Comparison of ENCODE assay signal across 21 mouse cellular contexts in genomic region chr5:91852330-91852729, GRCm38 (mm10).
DNase-seq lines count a peak whose midpoint lies in the region; ATAC-seq and TF ChIP-seq lines count a peak whose summit lies in the region.
"Had no signal": no experiment of that assay in that cellular context is flagged by ENCODE, and none has a peak within 500 bp of the region (broad histone marks: within the 10 kb centered on the region; RNA-seq: fewer than 3 reads in every experiment).

No protein-coding gene starts in this region.

- TF ChIP-seq EP300 in liver, postnatal 0 days (IDR thresholded peaks at IDR 0.05; ENCODE audit: low read depth), result no peak
- peak; percentile 43 to 50 for TF ChIP-seq EP300 in MEL (IDR thresholded peaks at IDR 0.05; ENCODE audit: low read depth in 1 of 2, low read length in 2 of 2)

- peaks cover 27% of the 10 kb centered on the region for H3K79me2 ChIP-seq in MEL (ENCODE audit: control insufficient read depth, insufficient read depth, low read length, poor library complexity)

- H3K9me3 ChIP-seq in liver, embryonic 13.5 days (replicated peaks), result no peaks in the 10 kb centered on the region
- no peaks in the 10 kb centered on the region for H3K9me3 ChIP-seq in liver, postnatal 0 days (ENCODE audit: low read length)
- H3K9me3 ChIP-seq in MEL (replicated peaks; ENCODE audit: insufficient read depth, low read length), result no peaks in the 10 kb centered on the region
- H3K9me3 ChIP-seq: embryonic facial prominence, embryonic 10.5 days; embryonic facial prominence, embryonic 12.5 days; forebrain, embryonic 13.5 days; forebrain, embryonic 15.5 days had no signal

- peak overlapping the region; percentile 95 for H3K27ac ChIP-seq in liver, embryonic 13.5 days
- no peak overlapping the region for H3K27ac ChIP-seq in liver, postnatal 0 days (ENCODE audit: low read depth)
- peak overlapping the region; percentile 95 for H3K27ac ChIP-seq in MEL (ENCODE audit: control insufficient read depth, low read depth, low read length)
- H3K27ac ChIP-seq: embryonic facial prominence, embryonic 10.5 days; embryonic facial prominence, embryonic 12.5 days; forebrain, embryonic 13.5 days; forebrain, embryonic 15.5 days had no signal

- no peak overlapping the region for H3K9ac ChIP-seq in liver, embryonic 13.5 days
- H3K9ac ChIP-seq in liver, postnatal 0 days (replicated peaks), result no peak overlapping the region
- H3K9ac ChIP-seq in MEL (ENCODE audit: control insufficient read depth, low read depth, low read length, poor library complexity, severe bottlenecking), result peak overlapping the region; percentile 60
- H3K9ac ChIP-seq: embryonic facial prominence, embryonic 12.5 days; forebrain, embryonic 13.5 days; forebrain, embryonic 15.5 days; forebrain, postnatal 0 days had no signal

- no peak for TF ChIP-seq RAD21 in MEL (IDR thresholded peaks at IDR 0.05; ENCODE audit: low read depth, low read length)

- no peak overlapping the region for H3K4me2 ChIP-seq in liver, embryonic 13.5 days
- H3K4me2 ChIP-seq in liver, postnatal 0 days (ENCODE audit: low read depth, low read length), result no peak overlapping the region
- H3K4me2 ChIP-seq: embryonic facial prominence, embryonic 12.5 days; forebrain, embryonic 13.5 days; forebrain, embryonic 15.5 days had no signal

- ATAC-seq in liver, embryonic 13.5 days (ENCODE audit: low read depth), result no peak
- no peak for ATAC-seq in liver, postnatal 0 days
- ATAC-seq: activated CD4-positive, CD25-positive, alpha-beta regulatory T cell, adult 4 months; forebrain, embryonic 13.5 days; forebrain, embryonic 15.5 days; forebrain, postnatal 0 days; Patski had no signal

- H3K4me1 ChIP-seq in liver, embryonic 13.5 days (replicated peaks), result peaks cover 51% of the 10 kb centered on the region
- H3K4me1 ChIP-seq in liver, postnatal 0 days (ENCODE audit: insufficient read depth), result peaks cover 3% of the 10 kb centered on the region; the same call in 1 of the 2 replicates
- peaks cover 5 to 32% of the 10 kb centered on the region in 2 experiments for H3K4me1 ChIP-seq in MEL (ENCODE audit: control insufficient read depth in 1 of 2, insufficient read depth in 2 of 2, low read length in 2 of 2)
- H3K4me1 ChIP-seq: embryonic facial prominence, embryonic 10.5 days; embryonic facial prominence, embryonic 12.5 days; forebrain, embryonic 13.5 days; forebrain, embryonic 15.5 days had no signal

- DNase-seq in heart, adult 11 months, result peak; percentile 18
- no peak for DNase-seq in heart, postnatal 4 days
- DNase-seq in liver, embryonic 13.5 days, result no peak
- no peak for DNase-seq in liver, postnatal 0 days
- DNase-seq in MEL (ENCODE audit: low read depth, low spot score), result peak; percentile 70
- DNase-seq: adrenal gland, adult 8-10 months; adrenal gland, postnatal 14 days; adrenal gland, postnatal 36 days; B cell, adult 2 months; cerebellum, adult 11-12 months; cerebellum, adult 2 months; cerebellum, adult 9-10 months; cerebellum, postnatal 10 days; cerebellum, postnatal 25 days; forebrain, postnatal 0 days had no signal

- H3K36me3 ChIP-seq in liver, embryonic 13.5 days, result no peaks in the 10 kb centered on the region
- no peaks in the 10 kb centered on the region for H3K36me3 ChIP-seq in liver, postnatal 0 days (replicated peaks; ENCODE audit: insufficient read depth, low read length)
- H3K36me3 ChIP-seq in MEL (ENCODE audit: control insufficient read depth in 1 of 2, insufficient read depth in 2 of 2, low read length in 2 of 2), result peaks cover 0 to 47% of the 10 kb centered on the region in 2 experiments; a peak in 3 of 4 replicates
- H3K36me3 ChIP-seq: embryonic facial prominence, embryonic 10.5 days; embryonic facial prominence, embryonic 12.5 days; forebrain, embryonic 15.5 days had no signal

- TF ChIP-seq CTCF in liver, postnatal 0 days (IDR thresholded peaks at IDR 0.05; ENCODE audit: low read depth), result no peak
- TF ChIP-seq CTCF in MEL (IDR thresholded peaks at IDR 0.05 in 2 of 3, conservative IDR thresholded peaks at IDR 0.05 in 1 of 3; ENCODE audit: control insufficient read depth in 1 of 3, insufficient read depth in 1 of 3, low read depth in 2 of 3, low read length in 3 of 3, poor library complexity in 1 of 3, severe bottlenecking in 1 of 3), result no peak

- WGBS in liver, embryonic 13.5 days (ENCODE audit: insufficient replicate concordance), result 43% methylated on average over 4 of the region's 4 CpGs
- WGBS in liver, postnatal 0 days (ENCODE audit: insufficient replicate concordance), result 58% methylated on average over 4 of the region's 4 CpGs

- TF ChIP-seq POLR2A in MEL (IDR thresholded peaks at IDR 0.05; ENCODE audit: control insufficient read depth in 1 of 2, insufficient read depth in 1 of 2, low read depth in 1 of 2, low read length in 2 of 2, poor library complexity in 1 of 2), result no peak

- no peak overlapping the region for H3K4me3 ChIP-seq in liver, embryonic 13.5 days (replicated peaks)
- H3K4me3 ChIP-seq in liver, postnatal 0 days (ENCODE audit: low read depth, low read length), result no peak overlapping the region
- peak overlapping the region; percentile 6 to 20; a peak in 2 of 4 replicates for H3K4me3 ChIP-seq in MEL (ENCODE audit: control insufficient read depth in 1 of 2, insufficient read depth in 1 of 2, low read depth in 2 of 2, low read length in 2 of 2)
- H3K4me3 ChIP-seq: embryonic facial prominence, embryonic 10.5 days; embryonic facial prominence, embryonic 12.5 days; forebrain, embryonic 13.5 days; forebrain, embryonic 15.5 days had no signal

- H3K27me3 ChIP-seq in liver, embryonic 13.5 days, result no peaks in the 10 kb centered on the region
- H3K27me3 ChIP-seq in liver, postnatal 0 days (ENCODE audit: insufficient read depth, low read length), result no peaks in the 10 kb centered on the region
- no peaks in the 10 kb centered on the region for H3K27me3 ChIP-seq in MEL (ENCODE audit: control insufficient read depth in 1 of 2, insufficient read depth in 2 of 2, low read length in 2 of 2)
- H3K27me3 ChIP-seq: embryonic facial prominence, embryonic 12.5 days; forebrain, embryonic 13.5 days; forebrain, embryonic 15.5 days; Patski had no signal

TF ChIP-seq in MEL, 35 proteins besides CTCF, POLR2A, EP300 and RAD21:
- no peak for TF ChIP-seq GABPA (IDR thresholded peaks at IDR 0.05; ENCODE audit: low read depth, low read length)
- peak; percentile 36; the same call in 1 of the 2 replicates for TF ChIP-seq USF1 (IDR thresholded peaks at IDR 0.05; ENCODE audit: low read depth, low read length)
- TF ChIP-seq BHLHE40 (IDR thresholded peaks at IDR 0.05; ENCODE audit: borderline replicate concordance, low read depth, low read length), result no peak
- peak; percentile 39; the same call in 1 of the 2 replicates for TF ChIP-seq ZNF384 (IDR thresholded peaks at IDR 0.05; ENCODE audit: low read depth, low read length)
- TF ChIP-seq GATA1 (IDR thresholded peaks at IDR 0.05; ENCODE audit: low read depth, low read length), result no peak; the same call in 1 of the 2 replicates
- no peak for TF ChIP-seq ELF1 (IDR thresholded peaks at IDR 0.05; ENCODE audit: low read depth, low read length)
- TF ChIP-seq USF2 (IDR thresholded peaks at IDR 0.05; ENCODE audit: borderline replicate concordance in 1 of 2, insufficient read depth in 1 of 2, low read depth in 1 of 2, low read length in 2 of 2), result no peak
- no peak; the same call in 1 of the 2 replicates for TF ChIP-seq SIN3A (IDR thresholded peaks at IDR 0.05; ENCODE audit: low read length)
- TF ChIP-seq JUND (IDR thresholded peaks at IDR 0.05; ENCODE audit: low read depth, low read length), result no peak
- no peak for TF ChIP-seq POLR2AphosphoS5 (IDR thresholded peaks at IDR 0.05; ENCODE audit: borderline replicate concordance, low read depth, low read length)
- no peak for TF ChIP-seq UBTF (IDR thresholded peaks at IDR 0.05; ENCODE audit: borderline replicate concordance, insufficient read depth, low read depth, low read length)
- 0 out of 2 replicates have a peak, but pooled peaks have one; percentile 4 for TF ChIP-seq ZC3H11A (IDR thresholded peaks at IDR 0.05; ENCODE audit: low read depth, low read length)
- TF ChIP-seq ETS1 (IDR thresholded peaks at IDR 0.05; ENCODE audit: low read depth, low read length), result no peak
- no peak for TF ChIP-seq NELFE (IDR thresholded peaks at IDR 0.05; ENCODE audit: low read depth, low read length)
- 0 out of 2 replicates have a peak, but pooled peaks have one; percentile 22 for TF ChIP-seq TCF12 (IDR thresholded peaks at IDR 0.05; ENCODE audit: low read depth, low read length)
- 0 out of 2 replicates have a peak, but pooled peaks have one; percentile 40 for TF ChIP-seq TBP (IDR thresholded peaks at IDR 0.05; ENCODE audit: low read depth, low read length)
- TF ChIP-seq MYB (IDR thresholded peaks at IDR 0.05; ENCODE audit: low read depth, low read length), result peak; percentile 70
- TF ChIP-seq ZKSCAN1 (IDR thresholded peaks at IDR 0.05; ENCODE audit: low read depth, low read length), result no peak
- TF ChIP-seq MAFK (IDR thresholded peaks at IDR 0.05; ENCODE audit: borderline replicate concordance, low read depth, low read length), result no peak
- no peak for TF ChIP-seq ZMIZ1 (IDR thresholded peaks at IDR 0.05; ENCODE audit: low read depth, low read length)
- TF ChIP-seq MAZ (IDR thresholded peaks at IDR 0.05; ENCODE audit: low read depth, low read length), result no peak
- peak; percentile 47; the same call in 1 of the 2 replicates for TF ChIP-seq MXI1 (IDR thresholded peaks at IDR 0.05; ENCODE audit: low read depth, low read length)
- TF ChIP-seq MAX (IDR thresholded peaks at IDR 0.05; ENCODE audit: low read length), result peak; percentile 41; the same call in 1 of the 2 replicates
- no peak for TF ChIP-seq CHD2 (IDR thresholded peaks at IDR 0.05; ENCODE audit: low read length)
- TF ChIP-seq CHD1 (IDR thresholded peaks at IDR 0.05; ENCODE audit: low read depth, low read length), result no peak
- TF ChIP-seq TAL1 (IDR thresholded peaks at IDR 0.05; ENCODE audit: low read length), result no peak
- TF ChIP-seq RCOR1 (IDR thresholded peaks at IDR 0.05; ENCODE audit: low read depth, low read length), result no peak
- peak; percentile 55; the same call in 1 of the 2 replicates for TF ChIP-seq MYC (IDR thresholded peaks at IDR 0.05; ENCODE audit: low read depth, low read length)
- no peak for TF ChIP-seq POLR2AphosphoS2 (IDR thresholded peaks at IDR 0.05; ENCODE audit: low read length)

Comparison
In these comparisons a context has a peak if more than half of its experiments do, and no peak if none do; other contexts are left out.
1. DNase-seq: peak in heart, adult 11 months (single experiment) and MEL (single experiment); none in heart, postnatal 4 days (single experiment), liver, embryonic 13.5 days (single experiment) and liver, postnatal 0 days (single experiment).
2. H3K4me3 ChIP-seq: peak in MEL (2 of 2); none in liver, embryonic 13.5 days (single experiment) and liver, postnatal 0 days (single experiment).